Mouse (Mus musculus) heart, embryonic 11.5 days (tissue): ENCODE data around the gene Zpbp2. TPM values are rescaled to one million over a fixed set of nuclear protein-coding genes. Genes with fewer than 3 reads are reported as not detected.
A peak's percentile ranks its signal among the peaks of the same experiment; 100 is the strongest.
"Not testable (repeated sequence)": the region's sequence is repeated elsewhere in the genome, so short reads cannot be mapped to it uniquely, and the experiment has no call there.

Source experiments
- ATAC-seq: fragments of 200-750 bp; cut with Nextera tagmentation; replicated peaks from 2 replicates; pipeline ENCODE4 v1.8.0; 2017; ENCODE audit warnings: moderate library complexity; ENCODE audit not compliant: insufficient number of reproducible peaks, low FRiP score, low TSS enrichment
- H3K27ac ChIP-seq: fragments of 300-500 bp; sonication (generic); 2 replicates; pipeline ENCODE4 v1.5.1; 2014; ENCODE audit warnings: mild to moderate bottlenecking, low read depth, low read length
- H3K27me3 ChIP-seq: fragments of 300-500 bp; sonication (generic); 2 replicates; pipeline ENCODE4 v1.6.1; 2014; ENCODE audit warnings: mild to moderate bottlenecking, low read length, mixed read lengths; ENCODE audit not compliant: control insufficient read depth, insufficient read depth
- H3K36me3 ChIP-seq: fragments of 300-500 bp; sonication (generic); 2 replicates; pipeline ENCODE4 v1.6.1; 2014; ENCODE audit warnings: mild to moderate bottlenecking, low read length, moderate library complexity, mixed read lengths; ENCODE audit not compliant: control insufficient read depth, insufficient read depth
- H3K4me1 ChIP-seq: fragments of 300-500 bp; sonication (generic); 2 replicates; pipeline ENCODE4 v1.6.1; 2014; ENCODE audit warnings: low read length; ENCODE audit not compliant: control insufficient read depth, insufficient read depth
- H3K4me2 ChIP-seq: fragments of 300-500 bp; sonication (generic); 2 replicates; pipeline ENCODE4 v1.6.1; 2014; ENCODE audit warnings: mild to moderate bottlenecking, moderate library complexity
- H3K4me3 ChIP-seq: fragments of 300-500 bp; sonication (generic); 2 replicates; pipeline ENCODE4 v1.5.1; 2014; ENCODE audit warnings: low read depth, low read length
- H3K9ac ChIP-seq: fragments of 300-500 bp; sonication (generic); 2 replicates; pipeline ENCODE4 v1.6.1; 2014; ENCODE audit warnings: mild to moderate bottlenecking, low read depth, low read length, moderate library complexity
- H3K9me3 ChIP-seq: fragments of 300-500 bp; sonication (generic); replicated peaks from 2 replicates; pipeline ENCODE4 v1.6.1; 2016; ENCODE audit warnings: low read length; ENCODE audit not compliant: control insufficient read depth
- WGBS: fragments of 180-500 bp; shearing (Covaris S2); extraction: QIAGEN DNeasy Blood & Tissue Kit; methylation state at CpG from one replicate; pipeline ENCODE4 v1.1.7; 2014; ENCODE audit not compliant: insufficient replicate concordance; 5-methylcytosine and 5-hydroxymethylcytosine counted together
- polyA plus RNA-seq: library from polyadenylated mRNA; unstranded; fragments of >200 nt; fragmentation: Nextera tagmentation; extraction: Ambion mirVana; gene quantifications from 2 replicates; pipeline ENCODE4 v1.2.1, GENCODE M21; 2014

The Zpbp2 gene
- polyA plus RNA-seq, 1 experiment from 2014 or later, result 0.33 TPM

- 1% methylated on average over 20 of the region's 20 CpGs for WGBS
- Histone ChIP-seq H3K4me2 (peak overlapping the region; percentile 60), H3K27ac (no peak overlapping the region), H3K4me1 (peaks cover 23% of the 10 kb centered on the region), H3K4me3 (peak overlapping the region; percentile 35), H3K9ac (no peak overlapping the region), H3K9me3 (no peaks in the 10 kb centered on the region), H3K27me3 (peaks cover 24% of the 10 kb centered on the region; the same call in 1 of the 2 replicates), H3K36me3 (no peaks in the 10 kb centered on the region)
- ATAC-seq, result peak; percentile 70
Observed at GRCm38 (mm10) chr11:98602090-98602690, 51.3 kb downstream of the Zpbp2 start.

- no peak for ATAC-seq
- Histone ChIP-seq H3K36me3 (no peaks in the 10 kb centered on the region), H3K9ac (no peak overlapping the region), H3K27me3 (peaks cover 16% of the 10 kb centered on the region), H3K4me3 (no peak overlapping the region), H3K9me3 (no peaks in the 10 kb centered on the region), H3K4me1 (peaks cover 22% of the 10 kb centered on the region), H3K27ac (no peak overlapping the region), H3K4me2 (no peak overlapping the region)
- WGBS, result 70% methylated on average over 2 of the region's 2 CpGs
Observed at GRCm38 (mm10) chr11:98603953-98604352, 53.1 kb downstream of the Zpbp2 start.

GRCm38 (mm10) chr11:98604911-98605310 is 54.0 kb downstream of the Zpbp2 start:
- WGBS, result 61% methylated on average over 6 of the region's 6 CpGs
- not testable (repeated sequence) for ATAC-seq, H3K9me3 ChIP-seq, H3K27ac ChIP-seq, H3K4me2 ChIP-seq, H3K9ac ChIP-seq, H3K36me3 ChIP-seq, H3K4me3 ChIP-seq, H3K27me3 ChIP-seq
- peaks cover 17% of the 10 kb centered on the region for H3K4me1 ChIP-seq

- Histone ChIP-seq H3K4me3 (no peak overlapping the region), H3K27me3 (peaks cover 3% of the 10 kb centered on the region), H3K9ac (no peak overlapping the region), H3K9me3 (no peaks in the 10 kb centered on the region), H3K4me1 (peaks cover 6% of the 10 kb centered on the region), H3K4me2 (no peak overlapping the region), H3K27ac (no peak overlapping the region), H3K36me3 (no peaks in the 10 kb centered on the region)
- ATAC-seq, result no peak
- 13% methylated on average over 3 of the region's 3 CpGs for WGBS
Observed at GRCm38 (mm10) chr11:98606763-98607162, 55.9 kb downstream of the Zpbp2 start.

Other genes with a start within 250 kb of the Zpbp2 start
- gene Neurod2, start 221.4 kb upstream of the Zpbp2 start, polyA plus RNA-seq, result 0.07 and 0.13 TPM in 2 replicates
- 13.6 and 15.3 TPM in 2 replicates for gene Ppp1r1b, start 202.7 kb upstream of the Zpbp2 start, polyA plus RNA-seq
- 39.6 and 40.6 TPM in 2 replicates for gene Stard3, start 192.7 kb upstream of the Zpbp2 start, polyA plus RNA-seq
- gene Tcap, start 167.3 kb upstream of the Zpbp2 start, polyA plus RNA-seq, result 149 and 151 TPM in 2 replicates
- gene Pnmt, start 164.6 kb upstream of the Zpbp2 start, polyA plus RNA-seq, result 3.9 and 4.8 TPM in 2 replicates
- gene Pgap3, start 150.6 kb upstream of the Zpbp2 start, polyA plus RNA-seq, result 10.6 and 13.7 TPM in 2 replicates
- 48.0 and 56.4 TPM in 2 replicates for gene Erbb2, start 138.6 kb upstream of the Zpbp2 start, polyA plus RNA-seq
- 107 and 110 TPM in 2 replicates for gene Mien1, start 112.1 kb upstream of the Zpbp2 start, polyA plus RNA-seq
- gene Grb7, start 104.7 kb upstream of the Zpbp2 start, polyA plus RNA-seq, result 0.63 and 2.0 TPM in 2 replicates
- 0.13 TPM in 1 of 2 replicates, not detected in the other for gene Ikzf3, start 5.1 kb upstream of the Zpbp2 start, polyA plus RNA-seq
- 9.6 and 15.0 TPM in 2 replicates for gene Ormdl3, start 36.3 kb downstream of the Zpbp2 start, polyA plus RNA-seq
- gene Lrrc3c, start 47.2 kb downstream of the Zpbp2 start, polyA plus RNA-seq, result not detected in 2 replicates
- gene Gm12355, start 74.6 kb downstream of the Zpbp2 start, polyA plus RNA-seq, result 0.34 and 0.44 TPM in 2 replicates
- 0.14 TPM in 1 of 2 replicates, not detected in the other for gene Gsdma3, start 75.3 kb downstream of the Zpbp2 start, polyA plus RNA-seq
- not detected in 2 replicates for gene Gsdma2, start 95.7 kb downstream of the Zpbp2 start, polyA plus RNA-seq
- gene Gsdma, start 113.3 kb downstream of the Zpbp2 start, polyA plus RNA-seq, result not detected in 2 replicates
- 122 and 131 TPM in 2 replicates for gene Psmd3, start 131.5 kb downstream of the Zpbp2 start, polyA plus RNA-seq
- not detected in 2 replicates for gene Csf3, start 150.2 kb downstream of the Zpbp2 start, polyA plus RNA-seq
- gene Med24, start 178.3 kb downstream of the Zpbp2 start, polyA plus RNA-seq, result 31.6 and 42.1 TPM in 2 replicates
- gene Thra, start 189.5 kb downstream of the Zpbp2 start, polyA plus RNA-seq, result 32.2 and 35.7 TPM in 2 replicates
- 5.6 and 6.4 TPM in 2 replicates for gene Nr1d1, start 224.2 kb downstream of the Zpbp2 start, polyA plus RNA-seq
- gene Msl1, start 244.4 kb downstream of the Zpbp2 start, polyA plus RNA-seq, result 15.9 and 17.1 TPM in 2 replicates